Mouse (Mus musculus) common myeloid progenitor, adult 5-6 weeks (primary cell): Measurements from ENCODE around the gene Col18a1. TPM values are rescaled to one million over a fixed set of nuclear protein-coding genes. Genes with fewer than 3 reads are reported as not detected.

Source experiments
- ATAC-seq: replicated peaks from 2 replicates; pipeline ENCODE4 v1.8.0; 2016; ENCODE audit warnings: low read depth, mild to moderate bottlenecking, moderate TSS enrichment, inconsistent platforms; ENCODE audit not compliant: poor library complexity, severe bottlenecking
- total RNA-seq: library from RNA; stranded (forward); fragments of 200-1000, 187-1606 nt; gene quantifications from 2 replicates; pipeline ENCODE4 v1.2.3, GENCODE M21; 2017

Gene Col18a1
- total RNA-seq, 1 experiment from 2014 or later = 0.23 TPM

GRCm38 (mm10) chr10:77118361-77118760 lies 48.0 kb downstream of the Col18a1 start:
- ATAC-seq = no peak

GRCm38 (mm10) chr10:77116537-77117455 lies 49.6 kb downstream of the Col18a1 start:
- no peak for ATAC-seq

- ATAC-seq = no peak
Observed at GRCm38 (mm10) chr10:77113489-77114240, 52.7 kb downstream of the Col18a1 start.

- ATAC-seq = no peak
Observed at GRCm38 (mm10) chr10:77111550-77112249, 54.6 kb downstream of the Col18a1 start.

GRCm38 (mm10) chr10:77110843-77111242 lies 55.5 kb downstream of the Col18a1 start:
- no peak for ATAC-seq

DNA sequence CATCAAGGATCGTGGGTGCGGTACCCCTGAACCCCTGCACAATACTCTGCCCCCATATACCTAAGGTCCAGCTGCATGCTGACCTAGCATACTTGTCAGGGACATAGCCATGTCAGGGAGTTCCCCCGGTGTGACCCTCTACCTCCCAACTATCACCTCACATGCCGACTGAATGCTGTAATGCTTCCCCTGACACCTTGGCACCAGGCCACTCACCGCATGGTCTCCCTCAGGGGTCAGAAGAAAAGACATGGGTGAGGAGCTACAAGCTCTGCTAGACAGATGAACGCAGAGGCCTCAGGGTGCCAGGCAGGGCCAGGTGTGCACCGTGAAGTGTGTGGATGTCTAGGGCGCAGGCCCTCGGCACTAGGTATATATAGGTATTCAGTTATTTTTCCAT lies 56.3 kb downstream of the Col18a1 start:
- ATAC-seq = no peak

DNA sequence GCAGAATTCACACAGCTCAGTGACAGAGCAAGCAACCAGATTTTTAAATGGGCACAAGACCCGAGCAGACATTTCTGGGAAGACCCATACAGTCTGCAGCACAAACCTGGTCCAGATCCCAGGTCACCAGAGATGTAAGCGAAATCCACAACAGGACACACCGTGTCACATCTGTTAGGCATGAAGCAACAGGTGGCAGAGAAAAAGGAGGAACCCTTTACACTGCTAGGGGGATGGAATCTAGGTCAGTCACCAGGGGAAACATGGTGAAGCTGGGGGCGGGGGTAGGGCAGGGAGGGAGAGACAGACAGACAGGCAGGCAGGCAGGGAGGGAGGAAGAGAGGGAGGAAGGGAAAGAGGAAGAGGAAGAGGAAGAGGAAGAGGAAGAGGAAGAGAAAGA lies 58.2 kb downstream of the Col18a1 start:
- no peak for ATAC-seq

DNA sequence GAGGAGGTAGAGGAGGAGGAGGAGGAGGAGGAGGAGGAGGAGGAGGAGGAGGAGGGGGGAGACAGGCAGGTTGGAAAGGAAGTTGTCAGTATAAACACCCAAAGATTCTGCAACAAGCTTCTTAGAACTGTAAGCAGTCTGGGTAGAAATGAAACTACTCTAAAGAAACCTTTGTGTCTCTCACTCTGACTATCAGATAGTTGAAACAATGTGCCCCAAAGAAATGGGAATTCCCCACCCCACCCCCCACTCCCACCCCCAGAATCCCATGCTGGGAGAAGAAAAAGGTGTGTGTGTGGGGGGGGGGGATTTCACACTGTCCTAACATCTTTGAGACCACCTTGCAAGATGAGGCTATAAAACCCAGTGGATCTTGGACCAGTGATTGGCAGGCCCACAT lies 62.0 kb downstream of the Col18a1 start:
- no peak for ATAC-seq

- ATAC-seq = no peak
Observed at GRCm38 (mm10) chr10:77103689-77104088, 62.7 kb downstream of the Col18a1 start.

DNA sequence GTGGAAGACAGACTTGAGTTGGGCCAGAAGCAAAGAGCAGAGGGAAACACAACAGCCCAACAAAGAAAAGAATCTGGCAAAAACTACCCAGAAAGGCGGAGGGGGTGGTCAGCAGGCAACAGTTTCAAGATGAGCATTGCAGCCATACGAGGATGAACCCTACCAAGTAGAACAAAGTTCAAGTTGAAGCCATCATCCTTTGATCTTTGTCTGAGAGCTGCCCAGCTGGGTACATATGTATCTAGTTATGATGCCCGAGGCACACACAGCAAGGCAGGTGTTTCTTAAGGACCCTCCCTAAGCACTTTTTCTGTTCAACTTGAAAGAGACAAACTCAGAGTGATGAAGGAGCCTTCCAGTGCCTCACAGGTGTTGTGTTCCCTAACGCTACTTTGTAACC lies 66.6 kb downstream of the Col18a1 start:
- ATAC-seq = no peak

GRCm38 (mm10) chr10:77098619-77099018 lies 67.7 kb downstream of the Col18a1 start:
- no peak for ATAC-seq

DNA sequence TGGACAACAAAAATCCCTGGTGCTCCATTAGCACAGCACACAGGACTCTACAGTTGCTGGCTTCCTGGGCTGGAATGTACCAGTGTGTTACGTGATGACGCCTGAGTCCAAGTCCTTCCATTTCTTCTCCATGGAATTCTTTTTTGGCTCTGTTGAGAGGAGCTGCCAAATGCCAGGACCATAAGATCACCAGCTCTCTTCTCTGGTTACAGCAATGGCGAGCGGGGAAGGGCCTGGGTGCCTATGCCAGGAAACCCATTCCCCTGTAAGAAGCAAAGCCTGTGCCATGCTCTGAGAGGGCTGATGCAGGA lies 68.5 kb downstream of the Col18a1 start:
- no peak for ATAC-seq

DNA sequence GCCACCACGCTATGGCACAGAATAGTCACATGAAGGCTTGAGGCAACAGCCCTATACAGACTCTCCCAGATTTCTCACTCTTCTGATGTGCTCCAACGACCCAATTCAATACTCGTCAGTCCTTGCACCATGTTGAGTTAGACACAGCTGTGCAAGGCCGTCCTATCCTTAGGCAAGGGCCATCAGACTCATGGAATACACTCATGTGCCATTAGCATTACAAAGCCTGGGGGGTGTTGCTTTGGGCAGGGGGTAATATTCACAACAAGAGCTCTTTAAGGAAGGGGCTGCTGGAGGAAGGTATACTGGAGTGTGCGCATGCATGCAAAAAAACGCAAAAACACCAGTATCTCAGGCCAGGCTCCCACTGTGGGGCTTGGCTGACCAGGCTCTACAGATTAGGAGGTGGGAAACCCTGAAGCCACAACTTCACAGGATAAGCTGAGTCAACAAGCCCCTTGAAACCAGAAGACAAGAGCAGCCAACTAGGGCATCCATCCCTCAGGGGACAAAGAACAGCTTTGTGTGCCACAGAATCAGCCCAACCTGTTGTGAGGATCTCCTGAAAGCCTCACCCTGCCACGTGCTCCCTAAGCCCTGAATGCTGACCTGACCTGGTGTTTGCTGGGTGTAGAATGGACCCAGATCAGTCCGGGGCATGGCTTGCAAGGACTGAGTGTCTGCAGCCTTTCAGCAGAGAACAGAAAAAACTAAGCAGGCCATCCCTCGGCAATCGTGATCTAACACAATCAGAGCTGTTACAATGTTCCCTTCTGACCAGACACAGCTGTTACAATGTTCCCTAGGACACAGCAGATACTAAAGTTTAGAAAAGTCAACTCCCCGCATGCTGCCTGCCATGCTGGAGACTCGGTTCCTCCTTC lies 69.1 kb downstream of the Col18a1 start:
- no peak for ATAC-seq

- no peak for ATAC-seq
Observed at GRCm38 (mm10) chr10:77095666-77096065, 70.7 kb downstream of the Col18a1 start.

DNA sequence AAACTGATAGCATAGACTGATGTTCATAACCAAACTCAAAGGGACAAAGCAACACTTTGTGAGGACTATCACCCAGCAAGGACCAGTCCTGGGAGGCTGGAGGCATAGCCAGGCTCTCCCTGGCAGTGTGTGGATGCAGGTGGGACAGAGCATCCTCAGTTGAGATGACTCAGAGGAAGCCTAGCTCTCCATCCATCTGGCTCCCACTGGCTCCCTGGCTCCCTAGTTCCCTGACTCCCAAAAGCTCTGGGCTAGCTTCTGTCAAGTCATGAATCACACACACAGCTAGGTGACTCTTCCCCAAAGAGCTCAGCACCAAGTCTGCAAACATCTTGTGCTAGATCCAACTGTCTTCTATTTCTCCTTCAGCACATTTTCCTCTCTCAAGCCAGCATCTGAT lies 72.5 kb downstream of the Col18a1 start:
- ATAC-seq = no peak

- no peak for ATAC-seq
Observed at GRCm38 (mm10) chr10:77091538-77092097, 74.7 kb downstream of the Col18a1 start.

DNA sequence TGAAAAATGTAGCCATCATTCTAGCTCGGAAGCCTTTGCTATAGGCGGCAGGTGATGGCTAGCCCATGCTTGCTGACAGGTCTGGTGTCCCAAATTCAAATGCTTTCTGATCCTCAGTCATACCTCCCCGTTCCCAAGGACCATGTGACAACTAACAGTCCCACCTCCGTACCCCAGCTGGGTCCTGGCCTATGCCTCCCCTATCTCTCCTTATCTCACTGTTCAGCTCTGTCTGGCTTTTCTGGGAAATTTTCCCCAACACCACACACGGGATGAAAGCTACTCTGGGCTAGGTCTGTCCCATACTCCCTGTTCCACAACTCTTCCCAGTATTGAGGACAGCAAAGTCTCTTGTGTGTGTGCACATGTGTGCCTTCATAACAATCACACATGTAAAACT lies 76.3 kb downstream of the Col18a1 start:
- no peak for ATAC-seq

- ATAC-seq = no peak
Observed at GRCm38 (mm10) chr10:77089336-77089735, 77.0 kb downstream of the Col18a1 start.

GRCm38 (mm10) chr10:77084568-77084967 lies 81.8 kb downstream of the Col18a1 start:
- ATAC-seq = no peak

DNA sequence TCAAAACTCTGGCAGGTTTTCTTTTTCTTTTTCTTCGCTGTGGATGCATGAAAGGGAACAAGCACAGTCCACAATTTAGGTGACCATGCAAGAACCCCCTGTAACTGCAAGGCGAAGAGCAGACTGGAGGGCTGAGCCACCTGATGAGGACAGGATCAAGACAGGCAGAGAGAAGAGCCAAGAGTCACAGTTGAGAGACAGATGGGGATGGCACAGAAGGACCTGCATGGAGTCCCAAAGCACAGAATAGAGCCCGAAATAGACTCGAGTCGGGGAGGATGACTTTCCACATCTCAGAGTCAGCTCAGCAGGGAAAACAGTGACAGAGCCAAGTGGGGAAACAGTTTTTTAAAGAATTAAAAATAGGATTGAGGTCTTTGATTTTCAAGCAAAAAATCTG lies 83.4 kb downstream of the Col18a1 start:
- no peak for ATAC-seq
